Mouse (Mus musculus) T-cell, adult 2 months (primary cell): Measurements from ENCODE around the gene Sdhc.
A peak's percentile ranks its signal among the peaks of the same experiment; 100 is the strongest.

Experiments used
- DNase-seq: peaks from one replicate; pipeline ENCODE4 v3.0.0; 2022; ENCODE audit warnings: low spot score

Gene Sdhc

GRCm38 (mm10) chr1:171149974-171150760, at the start of gene Sdhc, which contains the start of gene Mpz:
Sdhc (minus strand) TSS chr1:171150603.
Mpz (plus strand) TSS chr1:171150711.
- peak; percentile 96 for DNase-seq

- no peak for DNase-seq
Measured at GRCm38 (mm10) chr1:171199532-171199931, 49.1 kb upstream of the Sdhc start.

GRCm38 (mm10) chr1:171195887-171196397, 45.5 kb upstream of the Sdhc start, which contains the start of gene Pcp4l1:
Pcp4l1 (minus strand) TSS chr1:171196268.
- DNase-seq, result no peak

- no peak for DNase-seq
Measured at GRCm38 (mm10) chr1:171195046-171195822, 44.8 kb upstream of the Sdhc start.

- DNase-seq, result no peak
Measured at GRCm38 (mm10) chr1:171193911-171194830, 43.8 kb upstream of the Sdhc start.

- no peak for DNase-seq
Measured at GRCm38 (mm10) chr1:171193093-171193840, 42.9 kb upstream of the Sdhc start.

GRCm38 (mm10) chr1:171192283-171192682, 41.9 kb upstream of the Sdhc start:
- no peak for DNase-seq

- no peak for DNase-seq
Measured at GRCm38 (mm10) chr1:171190832-171191231, 40.4 kb upstream of the Sdhc start.

GRCm38 (mm10) chr1:171189476-171190114, 39.2 kb upstream of the Sdhc start:
- no peak for DNase-seq

- no peak for DNase-seq
Measured at GRCm38 (mm10) chr1:171189046-171189445, 38.6 kb upstream of the Sdhc start.

GRCm38 (mm10) chr1:171187851-171188700, 37.7 kb upstream of the Sdhc start:
- no peak for DNase-seq

GRCm38 (mm10) chr1:171185655-171186054, 35.3 kb upstream of the Sdhc start:
- no peak for DNase-seq

- DNase-seq, result peak; percentile 36
Measured at GRCm38 (mm10) chr1:171184314-171184713, 33.9 kb upstream of the Sdhc start.

GRCm38 (mm10) chr1:171183620-171184019, 33.2 kb upstream of the Sdhc start:
- DNase-seq, result no peak

- no peak for DNase-seq
Measured at GRCm38 (mm10) chr1:171183025-171183424, 32.6 kb upstream of the Sdhc start.

GRCm38 (mm10) chr1:171179487-171180171, 29.2 kb upstream of the Sdhc start:
- DNase-seq, result no peak

GRCm38 (mm10) chr1:171172779-171173178, 22.4 kb upstream of the Sdhc start:
- no peak for DNase-seq

- DNase-seq, result no peak
Measured at GRCm38 (mm10) chr1:171171138-171171537, 20.7 kb upstream of the Sdhc start.

- no peak for DNase-seq
Measured at GRCm38 (mm10) chr1:171169913-171170312, 19.5 kb upstream of the Sdhc start.
